Mouse (Mus musculus): ENCODE data around the gene Cplx3.

The Cplx3 gene

DNA sequence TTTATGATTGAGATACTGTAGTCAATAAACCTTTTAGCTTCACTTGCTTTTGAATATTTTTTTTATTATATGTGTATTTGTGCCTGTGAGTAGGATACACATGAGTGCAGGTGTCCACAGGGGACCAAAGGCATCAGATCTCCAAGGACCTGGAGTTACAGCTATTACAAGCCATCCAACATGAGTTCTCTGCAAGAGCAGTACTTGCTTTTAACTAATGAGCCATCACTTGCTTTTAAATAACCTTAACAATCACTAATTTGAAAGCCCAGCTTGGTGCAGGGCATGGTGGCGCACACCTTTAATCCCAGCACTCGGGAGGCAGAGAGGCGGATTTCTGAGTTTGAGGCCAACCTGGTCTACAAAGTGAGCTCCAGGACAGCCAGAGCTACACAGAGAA, 51.3 kb downstream of the Cplx3 start:
- no peak for DNase-seq

DNA sequence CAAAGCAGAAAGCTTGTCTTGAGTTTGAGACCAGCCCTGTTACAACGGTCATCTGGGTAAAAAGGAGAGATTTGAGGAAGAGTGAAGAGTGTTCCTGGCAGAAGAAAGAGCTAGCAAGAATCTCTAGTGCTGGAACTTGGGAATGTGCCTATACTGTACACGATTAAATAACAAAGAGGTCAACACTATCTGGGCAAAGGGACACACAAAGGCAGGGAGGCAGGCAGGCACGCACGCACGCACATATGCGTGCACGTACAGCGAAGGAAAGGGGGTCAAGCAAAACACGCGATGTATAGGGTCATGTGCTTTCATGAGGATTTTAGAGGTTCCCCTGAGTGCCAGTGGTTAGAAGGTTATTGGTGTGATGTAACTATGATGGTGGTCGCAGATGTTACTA, 53.0 kb downstream of the Cplx3 start:
- DNase-seq: no peak

GRCm38 (mm10) chr9:57552139-57552887, 53.8 kb downstream of the Cplx3 start, which contains the start of gene Mpi:
TSS of gene Mpi (minus strand) at chr9:57552763.
- peak; percentile 59 for DNase-seq

GRCm38 (mm10) chr9:57550126-57550862, 55.8 kb downstream of the Cplx3 start:
- DNase-seq: no peak
